Comparison of ENCODE assay signal across 9 mouse cellular contexts in the genomic region with DNA sequence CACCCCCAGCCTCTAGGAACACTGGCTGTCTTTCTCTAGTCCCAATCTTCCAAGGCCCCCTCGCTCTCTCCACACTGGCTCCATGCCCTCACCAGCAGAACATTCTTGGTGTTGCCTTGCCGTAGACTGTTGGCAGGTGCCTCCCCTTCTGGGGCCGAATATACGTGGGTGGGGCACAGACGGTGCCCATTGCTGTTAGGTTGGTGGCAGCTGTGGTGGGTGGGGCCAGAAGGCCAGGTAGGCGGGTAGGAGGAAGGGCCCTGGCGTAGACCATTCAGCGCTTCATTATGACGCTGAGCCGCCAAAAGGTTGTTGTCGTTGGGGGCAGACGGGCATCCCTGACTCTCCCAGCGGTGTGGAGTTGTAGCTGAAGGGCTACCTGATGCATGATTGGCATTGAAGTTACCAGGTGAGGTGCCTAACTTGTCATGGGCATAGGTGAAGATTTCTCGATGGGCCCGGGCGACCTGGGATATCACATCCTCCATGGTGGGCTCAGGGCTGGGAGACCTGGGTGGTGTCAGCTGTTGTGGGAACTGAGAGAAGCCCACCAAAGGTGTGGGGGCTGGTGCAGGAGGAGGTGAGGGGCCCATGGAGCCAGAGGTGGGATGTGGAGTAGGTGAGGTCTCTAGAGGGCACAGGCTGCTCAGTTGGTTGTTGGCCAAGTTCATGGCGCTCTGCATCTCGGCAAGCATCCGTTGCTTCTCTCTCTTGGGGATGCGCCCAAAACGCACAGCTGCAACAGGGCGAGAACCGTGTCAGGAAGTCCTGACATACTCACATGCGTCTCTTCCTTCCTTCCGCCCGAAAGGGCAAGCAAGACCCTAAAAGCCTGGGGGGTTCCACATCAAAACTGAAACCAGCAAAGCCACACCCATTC. TPM values are rescaled to one million over a fixed set of nuclear protein-coding genes. Genes with fewer than 3 reads are reported as not detected.
DNase-seq lines count a peak whose midpoint lies in the region; ATAC-seq and TF ChIP-seq lines count a peak whose summit lies in the region.
"Had no signal": no experiment of that assay in that cellular context is flagged by ENCODE, and none has a peak within 500 bp of the region (broad histone marks: within the 10 kb centered on the region; RNA-seq: fewer than 3 reads in every experiment).

No protein-coding gene starts in this region.

- peaks cover 11% of the 10 kb centered on the region for H3K4me1 ChIP-seq in stomach, postnatal 0 days (replicated peaks; ENCODE audit: control insufficient read depth, insufficient read depth)

- peaks cover 26% of the 10 kb centered on the region; the same call in 1 of the 2 replicates for H3K36me3 ChIP-seq in stomach, postnatal 0 days (ENCODE audit: control insufficient read depth, insufficient read depth, low read length)

- H3K9ac ChIP-seq in stomach, postnatal 0 days (ENCODE audit: low read length) = no peak overlapping the region

- no peak overlapping the region for H3K4me2 ChIP-seq in stomach, postnatal 0 days (replicated peaks; ENCODE audit: low read depth)

- H3K4me3 ChIP-seq in stomach, postnatal 0 days (ENCODE audit: low read depth, low read length) = no peak overlapping the region
- H3K4me3 ChIP-seq: midbrain, embryonic 10.5 days had no signal

- H3K9me3 ChIP-seq in stomach, postnatal 0 days (ENCODE audit: control insufficient read depth, low read length) = no peaks in the 10 kb centered on the region
- H3K9me3 ChIP-seq: midbrain, embryonic 10.5 days had no signal

- H3K27me3 ChIP-seq in stomach, postnatal 0 days (ENCODE audit: control insufficient read depth, insufficient read depth, low read length) = no peaks in the 10 kb centered on the region

- 84% methylated on average over 25 of the region's 26 CpGs for WGBS in stomach, postnatal 0 days

- TF ChIP-seq EP300 in stomach, postnatal 0 days (optimal IDR thresholded peaks at IDR 0.05) = no peak

- TF ChIP-seq CTCF in stomach, postnatal 0 days (IDR thresholded peaks at IDR 0.05; ENCODE audit: low read depth) = no peak

- peak; percentile 38 for DNase-seq in gastrocnemius, adult 18-20 months (ENCODE audit: low spot score)
- DNase-seq in gastrocnemius, adult 8-10 months (ENCODE audit: low spot score in 2 of 2) = no peak
- DNase-seq in thymus, postnatal 0 days (ENCODE audit: low spot score) = peak; percentile 52
- DNase-seq in thymus, postnatal 10 days (ENCODE audit: low spot score in 2 of 2) = no peak
- peak; percentile 62 for DNase-seq in kidney, postnatal 10 days
- peak; percentile 46 for DNase-seq in stomach, postnatal 0 days (ENCODE audit: low spot score)
- DNase-seq in MN1 (ENCODE audit: low spot score) = no peak
- no peak for DNase-seq in retina, postnatal 1 day

- no peak for ATAC-seq in stomach, postnatal 0 days (ENCODE audit: low FRiP score, low TSS enrichment)

- no peak overlapping the region for H3K27ac ChIP-seq in stomach, postnatal 0 days (replicated peaks)
- H3K27ac ChIP-seq: midbrain, embryonic 10.5 days had no signal

RNA-seq across cellular contexts. Expression of a gene that starts 4.8 kb away (rescaled TPM):
- 100 to 1,000 TPM in 1 of 2 experiments, 10 to 100 TPM in 1; 74.0 to 126 TPM for total RNA-seq in gastrocnemius, adult 18-20 months (2021)
- total RNA-seq in gastrocnemius, adult 8-10 months (2022) = 100 to 1,000 TPM in 2 of 4 experiments, 10 to 100 TPM in 2; 83.4 to 175 (median 99.4) TPM
- 2.6 and 3.0 TPM in 2 replicates for polyA plus RNA-seq in thymus, postnatal 0 days (2015; fragmentation: Nextera tagmentation; extraction: Ambion mirVana)
- polyA plus RNA-seq in stomach, postnatal 0 days (2015; fragmentation: Nextera tagmentation; extraction: Ambion mirVana) = 7.5 and 7.9 TPM in 2 replicates

RNA-seq across cellular contexts. Expression of a gene that starts 25.0 kb away (rescaled TPM):
- total RNA-seq in gastrocnemius, adult 18-20 months (2021) = 10 to 100 TPM; 50.5 to 56.4 TPM
- total RNA-seq in gastrocnemius, adult 8-10 months (2022) = 10 to 100 TPM; 53.9 to 57.7 (median 55.8) TPM
- 14.4 and 20.4 TPM in 2 replicates for polyA plus RNA-seq in thymus, postnatal 0 days (2015; fragmentation: Nextera tagmentation; extraction: Ambion mirVana)
- 11.3 and 13.8 TPM in 2 replicates for polyA plus RNA-seq in stomach, postnatal 0 days (2015; fragmentation: Nextera tagmentation; extraction: Ambion mirVana)

RNA-seq across cellular contexts. Expression of a gene that starts 29.9 kb away (rescaled TPM):
- 10 to 100 TPM; 78.3 to 85.2 TPM for total RNA-seq in gastrocnemius, adult 18-20 months (2021)
- total RNA-seq in gastrocnemius, adult 8-10 months (2022) = 10 to 100 TPM; 67.5 to 81.5 (median 76.2) TPM
- polyA plus RNA-seq in thymus, postnatal 0 days (2015; fragmentation: Nextera tagmentation; extraction: Ambion mirVana) = 7.3 and 9.1 TPM in 2 replicates
- 24.0 and 24.5 TPM in 2 replicates for polyA plus RNA-seq in stomach, postnatal 0 days (2015; fragmentation: Nextera tagmentation; extraction: Ambion mirVana)

RNA-seq across cellular contexts. Expression of a gene that starts 34.4 kb away (rescaled TPM):
- 10 to 100 TPM; 14.0 to 15.6 TPM for total RNA-seq in gastrocnemius, adult 18-20 months (2021)
- total RNA-seq in gastrocnemius, adult 8-10 months (2022) = 10 to 100 TPM; 14.1 to 18.4 (median 15.2) TPM
- polyA plus RNA-seq in thymus, postnatal 0 days (2015; fragmentation: Nextera tagmentation; extraction: Ambion mirVana) = 21.8 and 23.8 TPM in 2 replicates
- 12.4 and 14.8 TPM in 2 replicates for polyA plus RNA-seq in stomach, postnatal 0 days (2015; fragmentation: Nextera tagmentation; extraction: Ambion mirVana)

RNA-seq across cellular contexts. Expression of a gene that starts 41.1 kb away (rescaled TPM):
- total RNA-seq in gastrocnemius, adult 18-20 months (2021) = 10 to 100 TPM; 48.1 to 53.3 TPM
- total RNA-seq in gastrocnemius, adult 8-10 months (2022) = 10 to 100 TPM; 42.2 to 48.4 (median 47.9) TPM
- polyA plus RNA-seq in thymus, postnatal 0 days (2015; fragmentation: Nextera tagmentation; extraction: Ambion mirVana) = 48.3 and 48.5 TPM in 2 replicates
- 16.5 and 18.7 TPM in 2 replicates for polyA plus RNA-seq in stomach, postnatal 0 days (2015; fragmentation: Nextera tagmentation; extraction: Ambion mirVana)

Comparison
In these comparisons a context has a peak if more than half of its experiments do, and no peak if none do; other contexts are left out.
1. DNase-seq: peak in gastrocnemius, adult 18-20 months (single experiment), thymus, postnatal 0 days (single experiment), kidney, postnatal 10 days (single experiment) and stomach, postnatal 0 days (single experiment); none in gastrocnemius, adult 8-10 months (0 of 2), thymus, postnatal 10 days (0 of 2), MN1 (single experiment) and retina, postnatal 1 day (single experiment).